Mouse (Mus musculus): ENCODE results near the gene Spats2l. TPM values are rescaled to one million over a fixed set of nuclear protein-coding genes. Genes with fewer than 3 reads are reported as not detected.

Gene Spats2l
- total and polyA plus RNA-seq, 3 experiments = not detected

DNA sequence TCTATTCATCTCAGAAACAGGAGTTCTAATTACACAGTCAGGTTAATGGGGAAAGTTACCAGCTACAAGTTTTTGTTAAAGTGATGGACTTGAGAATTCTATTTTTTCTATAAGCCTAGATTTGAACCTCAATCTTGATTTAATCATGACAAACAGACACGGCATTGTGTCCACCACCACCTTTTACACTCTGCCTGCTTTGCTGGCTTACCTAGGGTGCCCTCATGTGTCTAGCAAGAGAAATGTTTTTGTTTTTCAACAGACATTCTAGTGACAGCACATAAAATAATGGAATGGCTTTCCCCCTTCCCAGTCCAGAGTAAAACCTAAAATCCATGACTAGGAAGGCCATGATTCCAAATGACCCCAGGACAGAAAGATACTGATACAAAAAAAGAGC is 175.2 kb downstream of the Spats2l start (continued):
- no peak for TF ChIP-seq POLR2AphosphoS5 (IDR thresholded peaks at IDR 0.05; ENCODE audit: borderline replicate concordance, low read depth, low read length)
- TF ChIP-seq CHD2 (IDR thresholded peaks at IDR 0.05; ENCODE audit: low read length) = no peak
- no peak for TF ChIP-seq RCOR1 (IDR thresholded peaks at IDR 0.05; ENCODE audit: low read depth, low read length)
- no peak for TF ChIP-seq MYB (IDR thresholded peaks at IDR 0.05; ENCODE audit: low read depth, low read length)
- TF ChIP-seq MEF2A (IDR thresholded peaks at IDR 0.05; ENCODE audit: extremely low read depth, insufficient replicate concordance, low read depth, low read length, poor library complexity, severe bottlenecking) = no peak
- TF ChIP-seq ELF1 (IDR thresholded peaks at IDR 0.05; ENCODE audit: low read depth, low read length) = no peak
- TF ChIP-seq USF2 (IDR thresholded peaks at IDR 0.05; ENCODE audit: borderline replicate concordance in 1 of 2, insufficient read depth in 1 of 2, low read depth in 1 of 2, low read length in 2 of 2) = no peak
- no peak for TF ChIP-seq ZKSCAN1 (IDR thresholded peaks at IDR 0.05; ENCODE audit: low read depth, low read length)
- peak in 2 of 3 experiments; percentile 28 to 53; a peak in 2 of 6 replicates for TF ChIP-seq CTCF (IDR thresholded peaks at IDR 0.05 in 2 of 3, conservative IDR thresholded peaks at IDR 0.05 in 1 of 3; ENCODE audit: control insufficient read depth in 1 of 3, insufficient read depth in 1 of 3, low read depth in 2 of 3, low read length in 3 of 3, poor library complexity in 1 of 3, severe bottlenecking in 1 of 3)
- TF ChIP-seq ETS1 (IDR thresholded peaks at IDR 0.05; ENCODE audit: low read depth, low read length) = no peak
- no peak for TF ChIP-seq GABPA (IDR thresholded peaks at IDR 0.05; ENCODE audit: low read depth, low read length)

- Histone ChIP-seq H3K9me3 (replicated peaks; ENCODE audit: insufficient read depth, low read length) (no peaks in the 10 kb centered on the region), H3K27ac (ENCODE audit: control insufficient read depth, low read depth, low read length) (no peak overlapping the region), H3K27me3 (ENCODE audit: control insufficient read depth in 1 of 2, insufficient read depth in 2 of 2, low read length in 2 of 2) (no peaks in the 10 kb centered on the region), H3K4me3 (ENCODE audit: control insufficient read depth in 1 of 2, insufficient read depth in 1 of 2, low read depth in 2 of 2, low read length in 2 of 2) (no peak overlapping the region), H3K36me3 (ENCODE audit: control insufficient read depth in 1 of 2, insufficient read depth in 2 of 2, low read length in 2 of 2) (peaks cover 0 to 4% of the 10 kb centered on the region in 2 experiments; a peak in 2 of 4 replicates), H3K9ac (ENCODE audit: control insufficient read depth, low read depth, low read length, poor library complexity, severe bottlenecking) (no peak overlapping the region), H3K4me1 (ENCODE audit: control insufficient read depth in 1 of 2, insufficient read depth in 2 of 2, low read length in 2 of 2) (peaks cover 0 to 3% of the 10 kb centered on the region in 2 experiments; a peak in 1 of 4 replicates), H3K79me2 (ENCODE audit: control insufficient read depth, insufficient read depth, low read length, poor library complexity) (no peaks in the 10 kb centered on the region)
- DNase-seq (ENCODE audit: low read depth, low spot score) = no peak
- TF ChIP-seq HCFC1 (IDR thresholded peaks at IDR 0.05; ENCODE audit: low read depth, low read length) = no peak
- no peak for TF ChIP-seq POLR2AphosphoS2 (IDR thresholded peaks at IDR 0.05; ENCODE audit: low read length)
- no peak for TF ChIP-seq EP300 (IDR thresholded peaks at IDR 0.05; ENCODE audit: low read depth in 1 of 2, low read length in 2 of 2)
- no peak for TF ChIP-seq SIN3A (IDR thresholded peaks at IDR 0.05; ENCODE audit: low read length)
- no peak for TF ChIP-seq ZC3H11A (IDR thresholded peaks at IDR 0.05; ENCODE audit: low read depth, low read length)
- no peak for TF ChIP-seq RAD21 (IDR thresholded peaks at IDR 0.05; ENCODE audit: low read depth, low read length)
- TF ChIP-seq POLR2A (IDR thresholded peaks at IDR 0.05; ENCODE audit: control insufficient read depth in 1 of 2, insufficient read depth in 1 of 2, low read depth in 1 of 2, low read length in 2 of 2, poor library complexity in 1 of 2) = no peak
- TF ChIP-seq MXI1 (IDR thresholded peaks at IDR 0.05; ENCODE audit: low read depth, low read length) = no peak
These were observed 175.8 kb downstream of the Spats2l start for GRCm38 (mm10) chr1:57949716-57950115.

Measured in MEL (cell line).